Mouse (Mus musculus) midbrain, embryonic 14.5 days (tissue): ENCODE measurements around the gene Fat1. TPM values are rescaled to one million over a fixed set of nuclear protein-coding genes. Genes with fewer than 3 reads are reported as not detected.

Source experiments
- ATAC-seq: fragments of 200-750 bp; cut with Nextera tagmentation; 2 replicates; pipeline ENCODE4 v1.8.0; 2017; ENCODE audit warnings: moderate number of reproducible peaks, moderate library complexity; ENCODE audit not compliant: low FRiP score, low TSS enrichment
- DNase-seq: peaks from one replicate; pipeline ENCODE4 v3.0.0-alpha.2; 2015
- H3K27ac ChIP-seq: fragments of 300-500 bp; sonication (generic); replicated peaks from 2 replicates; pipeline ENCODE4 v1.5.1; 2014; ENCODE audit warnings: mild to moderate bottlenecking, low read depth, low read length, moderate library complexity
- H3K27me3 ChIP-seq: fragments of 300-500 bp; sonication (generic); 2 replicates; pipeline ENCODE4 v1.6.1; 2014; ENCODE audit warnings: low read length, control low read depth, mixed read lengths; ENCODE audit not compliant: control insufficient read depth, insufficient read depth
- H3K36me3 ChIP-seq: fragments of 300-500 bp; sonication (generic); 2 replicates; pipeline ENCODE4 v1.6.1; 2014; ENCODE audit warnings: low read length, control low read depth; ENCODE audit not compliant: control insufficient read depth, insufficient read depth
- H3K4me1 ChIP-seq: fragments of 300-500 bp; sonication (generic); 2 replicates; pipeline ENCODE4 v1.6.1; 2014; ENCODE audit warnings: mild to moderate bottlenecking, antibody characterized with exemption, low read length, control low read depth; ENCODE audit not compliant: control insufficient read depth, insufficient read depth
- H3K4me2 ChIP-seq: fragments of 300-500 bp; sonication (generic); 2 replicates; pipeline ENCODE4 v1.6.1; 2014; ENCODE audit warnings: mild to moderate bottlenecking, low read length, moderate library complexity
- H3K4me3 ChIP-seq: fragments of 300-500 bp; sonication (generic); replicated peaks from 2 replicates; pipeline ENCODE4 v1.5.1; 2014; ENCODE audit warnings: low read depth, low read length
- H3K9ac ChIP-seq: fragments of 300-500 bp; sonication (generic); replicated peaks from 2 replicates; pipeline ENCODE4 v1.6.1; 2014; ENCODE audit warnings: mild to moderate bottlenecking, low read length, moderate library complexity
- H3K9me3 ChIP-seq: fragments of 300-500 bp; sonication (generic); 2 replicates; pipeline ENCODE4 v1.6.1; 2016; ENCODE audit warnings: low read length, control low read depth, mixed read lengths; ENCODE audit not compliant: control insufficient read depth
- WGBS: fragments of 180-500 bp; shearing (Covaris S2); extraction: QIAGEN DNeasy Blood & Tissue Kit; methylation state at CpG from one replicate; pipeline ENCODE4 v1.1.7; 2014; 5-methylcytosine and 5-hydroxymethylcytosine counted together
- polyA plus RNA-seq: library from polyadenylated mRNA; unstranded; fragments of >200 nt; fragmentation: Nextera tagmentation; extraction: Ambion mirVana; gene quantifications from 2 replicates; pipeline ENCODE4 v1.2.1, GENCODE M21; 2014

Gene Fat1
- polyA plus RNA-seq = 22.8 and 23.5 TPM in 2 replicates

DNA sequence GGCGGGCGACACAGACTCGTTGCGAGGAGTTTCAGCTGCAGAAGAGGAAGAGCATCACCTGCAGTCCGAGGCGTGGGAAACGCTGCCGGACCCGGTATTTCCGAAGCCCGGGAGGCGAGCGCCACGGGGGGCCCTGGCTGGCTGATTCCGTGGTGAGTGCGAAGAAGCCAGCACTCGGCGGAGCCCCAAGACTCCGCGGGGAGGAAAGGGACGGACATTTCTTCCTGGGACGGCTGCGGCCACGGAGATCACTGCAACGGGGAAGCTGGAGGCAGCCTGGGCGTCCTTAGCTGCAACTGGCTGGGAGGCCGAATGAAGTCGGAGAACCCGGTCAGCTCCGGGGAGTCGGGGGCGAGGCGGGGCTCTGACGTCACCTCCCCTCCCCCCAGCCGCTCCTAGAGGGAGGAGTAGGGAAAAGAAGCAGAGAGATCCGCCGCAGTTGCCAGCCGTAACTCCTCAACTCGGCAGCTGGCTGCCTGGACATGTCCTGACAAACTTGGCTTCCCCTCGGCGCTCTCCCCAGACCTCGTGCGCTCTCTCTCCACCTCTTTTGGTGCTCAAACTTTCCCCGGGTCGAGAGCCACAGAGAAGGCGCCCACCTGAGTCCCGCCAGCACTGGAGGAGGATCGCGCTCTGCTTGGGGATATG lies at the start of gene Fat1:
Fat1 (plus strand) TSS at position 598 of the 648 bp plus-strand sequence.
- Histone ChIP-seq H3K36me3 (no peaks in the 10 kb centered on the region), H3K4me1 (peaks cover 5% of the 10 kb centered on the region), H3K4me3 (peak within 1 kb of the TSS; percentile 70), H3K27ac (peak within 1 kb of the TSS; percentile 83), H3K9ac (peak within 1 kb of the TSS; percentile 59), H3K9me3 (no peaks in the 10 kb centered on the region), H3K27me3 (no peaks in the 10 kb centered on the region), H3K4me2 (peak within 1 kb of the TSS; percentile 80)
- peak; percentile 89 for DNase-seq
- peak; percentile 68 for ATAC-seq
- under 1% methylated on average over 47 of the region's 49 CpGs for WGBS

DNA sequence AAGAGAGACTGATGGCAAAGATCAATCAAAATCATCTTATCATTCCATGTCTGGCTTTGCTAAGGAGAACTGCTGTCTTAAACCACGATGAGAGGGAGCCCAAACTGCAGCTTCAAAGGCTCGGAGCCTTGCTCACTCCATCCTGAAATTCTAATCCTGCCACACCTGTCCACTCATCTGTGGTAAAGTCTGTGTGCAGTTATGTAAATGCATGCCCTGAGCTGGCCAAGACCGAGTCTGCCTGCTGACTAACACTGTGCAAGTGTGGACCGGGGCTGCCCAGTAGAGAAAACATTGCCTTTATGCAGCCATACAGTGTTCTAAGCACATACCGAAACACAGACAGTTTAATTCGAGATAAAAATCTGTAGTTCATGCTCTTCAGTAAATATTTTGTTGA lies 40.6 kb upstream of the Fat1 start:
- no peak for ATAC-seq
- 0 out of 2 replicates have a peak, but pooled peaks cover 4% of the 10 kb centered on the region for H3K4me1 ChIP-seq
- no peaks in the 10 kb centered on the region for H3K9me3 ChIP-seq
- 75% methylated on average over 6 of the region's 6 CpGs for WGBS
- no peak overlapping the region for H3K4me2 ChIP-seq
- H3K9ac ChIP-seq = no peak overlapping the region
- DNase-seq = no peak
- H3K4me3 ChIP-seq = no peak overlapping the region
- no peak overlapping the region for H3K27ac ChIP-seq
- no peaks in the 10 kb centered on the region for H3K27me3 ChIP-seq
- H3K36me3 ChIP-seq = no peaks in the 10 kb centered on the region

DNA sequence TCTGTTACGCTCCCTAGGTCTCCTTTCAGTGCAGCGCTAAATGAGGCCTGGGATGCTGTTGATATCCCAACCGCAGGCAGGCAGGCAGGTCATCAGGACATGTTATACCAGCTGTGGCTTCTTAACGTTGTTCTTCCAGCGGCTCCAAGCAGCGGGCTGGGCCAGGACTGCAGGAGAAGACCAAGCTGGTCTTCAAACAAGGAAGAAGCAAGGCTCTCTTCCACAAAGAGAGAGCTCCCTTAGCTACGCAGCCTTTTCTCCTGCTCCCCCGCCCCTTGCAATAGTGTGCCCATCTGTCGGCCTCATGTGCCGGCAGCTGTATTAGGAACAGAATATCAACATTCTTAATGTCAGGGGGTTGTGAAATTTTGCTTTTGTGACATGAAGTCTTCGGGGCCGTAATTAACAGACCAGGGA lies 35.7 kb upstream of the Fat1 start:
- H3K9ac ChIP-seq = 0 out of 2 replicates have a peak overlapping the region, but pooled peaks have one; percentile 14
- no peak overlapping the region for H3K4me3 ChIP-seq
- 39% methylated on average over 12 of the region's 12 CpGs for WGBS
- H3K27ac ChIP-seq = no peak overlapping the region
- ATAC-seq (0 out of 2 replicates have a peak, but pooled peaks have one; percentile 53), DNase-seq (peak; percentile 40)
- H3K4me2 ChIP-seq = no peak overlapping the region
- no peaks in the 10 kb centered on the region for H3K36me3 ChIP-seq
- no peaks in the 10 kb centered on the region for H3K27me3 ChIP-seq
- no peaks in the 10 kb centered on the region for H3K9me3 ChIP-seq
- 0 out of 2 replicates have a peak, but pooled peaks cover 4% of the 10 kb centered on the region for H3K4me1 ChIP-seq

DNA sequence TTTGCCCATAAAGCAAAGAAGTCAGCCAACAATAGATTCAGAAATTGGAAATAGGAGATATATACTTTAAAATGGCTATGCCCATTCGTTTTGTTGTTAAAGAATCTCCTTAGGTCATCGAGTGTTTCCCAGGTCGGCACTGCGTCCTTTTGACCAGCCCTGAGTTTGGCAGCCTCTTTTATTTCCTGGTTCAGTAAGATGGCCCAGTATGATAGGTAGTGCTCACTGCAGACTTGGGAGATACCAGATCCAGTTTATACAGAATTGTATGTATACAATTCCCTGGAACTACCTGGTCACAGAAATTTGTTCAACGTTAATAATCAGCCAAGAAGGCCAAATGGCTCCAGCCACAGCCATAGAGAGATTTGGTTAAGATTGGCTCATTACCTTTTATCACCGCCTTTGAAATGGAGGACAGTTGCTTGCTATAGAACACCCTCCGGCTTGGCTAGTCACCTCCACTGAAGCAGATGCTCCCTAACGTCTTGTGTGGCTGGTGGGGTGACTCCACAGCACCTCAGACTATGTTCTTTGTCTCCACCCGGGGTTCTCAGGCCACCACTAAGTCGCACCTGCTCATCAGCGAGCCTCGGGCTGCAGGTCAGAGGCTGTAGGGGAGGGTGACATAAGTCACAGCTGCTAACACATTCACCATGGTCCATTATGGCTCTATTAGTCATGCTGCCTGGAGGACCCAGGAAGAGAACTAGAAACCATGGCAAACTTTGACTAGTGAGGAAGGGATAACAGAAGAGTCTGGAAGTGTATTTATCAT lies 23.9 kb upstream of the Fat1 start:
- Histone ChIP-seq H3K27ac (no peak overlapping the region), H3K27me3 (no peaks in the 10 kb centered on the region), H3K4me3 (no peak overlapping the region), H3K9ac (no peak overlapping the region), H3K4me2 (no peak overlapping the region), H3K9me3 (no peaks in the 10 kb centered on the region), H3K4me1 (no peaks in the 10 kb centered on the region), H3K36me3 (no peaks in the 10 kb centered on the region)
- ATAC-seq = no peak
- 84% methylated on average over 12 of the region's 12 CpGs for WGBS
- no peak for DNase-seq

DNA sequence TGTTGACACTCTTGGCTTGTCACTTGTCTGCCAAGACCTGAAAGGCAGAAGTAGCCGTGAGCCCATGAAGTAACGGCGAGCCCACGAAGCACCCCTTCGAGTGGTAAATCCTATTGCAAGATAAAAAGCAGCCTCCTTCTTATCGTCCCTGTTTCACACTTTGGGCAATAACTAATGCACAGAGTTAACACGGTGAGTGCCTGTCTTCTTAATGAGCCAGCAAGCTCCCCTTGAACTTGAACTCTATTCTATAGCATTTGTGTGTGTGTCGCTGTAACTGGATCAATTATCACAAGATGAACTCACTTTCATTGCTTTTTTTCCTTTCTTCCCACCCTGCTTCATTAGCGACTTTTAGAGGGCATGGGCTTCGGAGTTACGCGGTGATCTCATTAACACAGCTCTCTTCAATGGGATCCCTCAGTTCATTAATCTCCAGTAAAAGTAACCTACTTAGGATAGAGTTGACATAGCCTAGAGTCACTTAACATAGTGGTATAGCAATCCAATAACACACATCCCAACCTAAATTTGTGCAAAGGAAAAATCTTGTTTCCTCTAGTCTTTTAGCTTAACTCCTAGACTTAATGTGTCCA lies 15.7 kb upstream of the Fat1 start:
- Histone ChIP-seq H3K27ac (no peak overlapping the region), H3K9ac (no peak overlapping the region), H3K4me2 (no peak overlapping the region), H3K9me3 (no peaks in the 10 kb centered on the region), H3K36me3 (no peaks in the 10 kb centered on the region), H3K4me3 (no peak overlapping the region), H3K4me1 (no peaks in the 10 kb centered on the region), H3K27me3 (no peaks in the 10 kb centered on the region)
- ATAC-seq (no peak), DNase-seq (no peak)
- 91% methylated on average over 12 of the region's 12 CpGs for WGBS

DNA sequence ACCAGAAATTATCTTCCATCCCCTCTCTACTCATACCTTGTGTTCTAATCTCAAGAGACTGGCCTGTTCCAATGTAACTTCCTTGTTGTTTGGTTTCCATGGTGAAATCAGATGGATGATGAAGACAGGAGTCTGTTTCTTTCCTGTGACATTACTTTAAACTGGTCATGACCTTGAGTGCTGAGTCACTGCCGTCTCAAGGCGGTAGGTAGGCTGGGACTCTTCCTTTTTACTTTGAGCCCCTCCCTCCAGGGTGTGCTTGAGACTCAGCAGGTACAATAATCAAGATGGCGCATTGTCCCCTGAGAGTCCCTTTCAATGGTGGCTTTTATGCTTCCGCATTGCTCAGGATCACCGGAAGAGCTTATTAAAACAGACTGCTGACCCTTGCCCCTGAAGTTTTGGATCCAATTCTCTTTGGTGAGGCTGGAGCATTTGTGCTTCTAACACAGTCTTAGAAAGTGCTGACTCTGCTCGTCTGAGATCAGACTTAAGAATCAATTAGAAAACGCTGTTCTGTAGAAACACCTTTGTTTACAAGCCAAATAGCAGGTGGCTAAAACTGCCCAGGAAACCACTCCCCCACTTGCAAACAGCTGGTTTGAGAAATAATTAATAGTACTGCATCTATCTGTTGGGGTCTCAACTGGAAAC lies 14.7 kb upstream of the Fat1 start:
- no peaks in the 10 kb centered on the region for H3K9me3 ChIP-seq
- no peaks in the 10 kb centered on the region for H3K4me1 ChIP-seq
- no peaks in the 10 kb centered on the region for H3K36me3 ChIP-seq
- H3K4me2 ChIP-seq = no peak overlapping the region
- H3K27ac ChIP-seq = no peak overlapping the region
- H3K9ac ChIP-seq = no peak overlapping the region
- no peaks in the 10 kb centered on the region for H3K27me3 ChIP-seq
- 75% methylated on average over 7 of the region's 7 CpGs for WGBS
- H3K4me3 ChIP-seq = no peak overlapping the region
- DNase-seq (no peak), ATAC-seq (no peak)

DNA sequence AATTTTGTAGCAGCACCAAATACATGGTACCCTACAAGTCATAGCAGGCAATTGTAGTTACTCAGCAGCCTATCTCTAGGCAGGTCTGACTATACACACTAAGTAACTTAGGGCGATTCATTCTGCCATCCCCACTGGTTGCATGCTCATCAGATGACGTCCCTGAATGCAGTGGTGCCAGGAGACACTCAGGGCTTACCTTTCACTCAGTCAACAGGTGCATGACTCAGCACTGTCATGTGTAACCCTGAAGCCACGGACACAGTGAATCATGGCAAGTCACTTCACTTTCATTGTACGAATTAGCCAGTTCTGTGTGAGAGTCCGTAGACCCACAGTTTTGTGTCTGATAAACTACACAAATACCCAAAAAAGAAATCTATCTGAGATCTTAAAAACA lies 10.3 kb upstream of the Fat1 start:
- Histone ChIP-seq H3K9me3 (no peaks in the 10 kb centered on the region), H3K4me3 (no peak overlapping the region), H3K27ac (no peak overlapping the region), H3K4me1 (no peaks in the 10 kb centered on the region), H3K9ac (no peak overlapping the region), H3K36me3 (no peaks in the 10 kb centered on the region), H3K27me3 (no peaks in the 10 kb centered on the region), H3K4me2 (no peak overlapping the region)
- no peak for ATAC-seq
- DNase-seq = no peak
- WGBS = 89% methylated on average over 5 of the region's 5 CpGs

DNA sequence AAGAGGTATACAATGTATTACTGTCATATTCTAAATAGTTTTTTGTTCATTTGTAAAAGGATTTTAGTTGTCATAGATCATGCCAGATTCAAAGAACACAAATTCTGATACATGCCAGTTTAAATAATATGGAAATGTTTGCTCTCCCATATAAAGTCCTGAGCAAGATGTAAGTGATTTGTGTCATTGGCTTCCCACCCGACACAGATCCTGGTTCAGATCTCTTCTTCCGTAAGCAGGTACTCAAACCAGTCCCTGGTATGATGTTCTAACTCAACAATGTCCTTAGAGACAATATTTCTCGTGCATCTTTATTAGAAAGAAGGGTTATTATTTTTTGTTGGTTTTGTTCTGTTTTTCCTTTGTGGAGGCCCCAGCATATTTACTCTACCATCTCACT lies 5.2 kb upstream of the Fat1 start:
- no peak overlapping the region for H3K9ac ChIP-seq
- no peak for ATAC-seq
- 89% methylated on average over 3 of the region's 3 CpGs for WGBS
- peaks cover 5% of the 10 kb centered on the region for H3K4me1 ChIP-seq
- H3K36me3 ChIP-seq = no peaks in the 10 kb centered on the region
- H3K27ac ChIP-seq = no peak overlapping the region
- no peak overlapping the region for H3K4me3 ChIP-seq
- H3K4me2 ChIP-seq = no peak overlapping the region
- no peaks in the 10 kb centered on the region for H3K9me3 ChIP-seq
- no peaks in the 10 kb centered on the region for H3K27me3 ChIP-seq
- DNase-seq = no peak
